Mouse (Mus musculus) testis, adult 2 months (tissue): ENCODE results near the gene A930004D18Rik.

Experiments
- CTCF ChIP-seq: fragments of 200-500 bp; IDR thresholded peaks from 2 replicates; pipeline ENCODE4 v1.5.1; 2012; ENCODE audit warnings: low read depth, mild to moderate bottlenecking, inconsistent platforms, low read length, moderate library complexity; ENCODE audit not compliant: control insufficient read depth, insufficient read depth, insufficient replicate concordance
- POLR2A ChIP-seq: fragments of 200-500 bp; IDR thresholded peaks from 2 replicates; pipeline ENCODE4 v1.6.1; 2012; ENCODE audit warnings: low read depth, mild to moderate bottlenecking, inconsistent platforms, low read length, moderate library complexity; ENCODE audit not compliant: control insufficient read depth

- TF ChIP-seq CTCF (no peak), POLR2A (no peak)
Observed at GRCm38 (mm10) chr2:18045781-18046181, 8.2 kb upstream of the A930004D18Rik start.
